Mouse (Mus musculus) bone marrow macrophage, adult 2 months (primary cell): ENCODE measurements at regions not wholly inside any gene's neighbourhood (a gene's known extent, or its start where the extent isn't known, plus 50 kb on each side); places are given as distances from the start of the nearest gene placed in this dataset.

Source experiments
- CTCF ChIP-seq: IDR thresholded peaks from 2 replicates; pipeline ENCODE4 v1.5.1; 2012; ENCODE audit warnings: low read depth, mild to moderate bottlenecking, low read length, moderate library complexity
- POLR2A ChIP-seq: IDR thresholded peaks from 2 replicates; pipeline ENCODE4 v1.6.1; 2012; ENCODE audit warnings: mild to moderate bottlenecking, low read depth, low read length, borderline replicate concordance

- TF ChIP-seq CTCF (no peak), POLR2A (no peak)
Measured at GRCm38 (mm10) chrX:99560699-99561098, 89.6 kb upstream of the Pja1 start.
